Mouse (Mus musculus) hindbrain, embryonic 11.5 days (tissue): ENCODE data around the gene Brca2. TPM values are rescaled to one million over a fixed set of nuclear protein-coding genes. Genes with fewer than 3 reads are reported as not detected.

ENCODE experiments used
- ATAC-seq: fragments of 200-750 bp; cut with Nextera tagmentation; 2 replicates; pipeline ENCODE4 v1.8.0; 2017; ENCODE audit warnings: mild to moderate bottlenecking, moderate TSS enrichment, moderate library complexity; ENCODE audit not compliant: low FRiP score
- DNase-seq: peaks from one replicate; pipeline ENCODE4 v3.0.0-alpha.2; 2015; ENCODE audit warnings: low spot score
- H3K27ac ChIP-seq: fragments of 300-500 bp; sonication (generic); 2 replicates; pipeline ENCODE4 v1.5.1; 2014; ENCODE audit warnings: mild to moderate bottlenecking, low read depth, low read length
- H3K27me3 ChIP-seq: fragments of 300-500 bp; sonication (generic); 2 replicates; pipeline ENCODE4 v1.6.1; 2014; ENCODE audit warnings: mild to moderate bottlenecking, low read length, moderate library complexity, mixed read lengths; ENCODE audit not compliant: control insufficient read depth, insufficient read depth
- H3K36me3 ChIP-seq: fragments of 300-500 bp; sonication (generic); 2 replicates; pipeline ENCODE4 v1.6.1; 2014; ENCODE audit warnings: mild to moderate bottlenecking, low read length, moderate library complexity, mixed read lengths; ENCODE audit not compliant: control insufficient read depth, insufficient read depth
- H3K4me1 ChIP-seq: fragments of 300-500 bp; sonication (generic); replicated peaks from 2 replicates; pipeline ENCODE4 v1.6.1; 2014; ENCODE audit warnings: low read length, mixed read lengths; ENCODE audit not compliant: control insufficient read depth, insufficient read depth
- H3K4me2 ChIP-seq: fragments of 300-500 bp; sonication (generic); replicated peaks from 2 replicates; pipeline ENCODE4 v1.6.1; 2014; ENCODE audit warnings: mild to moderate bottlenecking, low read depth, low read length
- H3K4me3 ChIP-seq: fragments of 300-500 bp; sonication (generic); 2 replicates; pipeline ENCODE4 v1.5.1; 2014; ENCODE audit warnings: low read depth, low read length
- H3K9ac ChIP-seq: fragments of 300-500 bp; sonication (generic); 2 replicates; pipeline ENCODE4 v1.6.1; 2014; ENCODE audit warnings: low read depth, low read length
- H3K9me3 ChIP-seq: fragments of 300-500 bp; sonication (generic); 2 replicates; pipeline ENCODE4 v1.6.1; 2016; ENCODE audit warnings: low read length; ENCODE audit not compliant: control insufficient read depth
- WGBS: fragments of 180-500 bp; shearing (Covaris S2); extraction: QIAGEN DNeasy Blood & Tissue Kit; methylation state at CpG from one replicate; pipeline ENCODE4 v1.1.7; 2014; 5-methylcytosine and 5-hydroxymethylcytosine counted together
- polyA plus RNA-seq: library from polyadenylated mRNA; unstranded; fragments of >200 nt; fragmentation: Nextera tagmentation; extraction: Ambion mirVana; gene quantifications from 2 replicates; pipeline ENCODE4 v1.2.1, GENCODE M21; 2014

Gene Brca2
- polyA plus RNA-seq, 1 experiment from 2014 or later = 25.8 TPM

DNA sequence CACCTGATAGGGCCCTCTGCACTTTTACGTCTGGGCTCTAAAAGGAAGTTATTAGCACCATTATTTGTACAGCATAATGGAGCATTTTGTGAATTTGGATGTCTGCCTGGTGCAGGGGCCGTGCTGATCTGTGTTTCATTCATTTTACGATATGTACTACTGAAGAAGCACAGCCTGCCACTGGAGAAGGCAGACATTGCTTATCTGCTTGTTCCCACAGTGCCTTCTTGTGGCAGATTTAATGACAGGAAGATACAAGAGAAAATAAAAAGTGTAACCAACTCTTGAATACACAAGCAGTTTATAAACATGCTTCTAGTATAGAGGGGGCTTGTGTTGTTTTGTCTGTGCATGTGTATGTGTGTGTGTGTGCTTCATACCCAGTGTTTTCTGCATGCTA, 29.2 kb downstream of the Brca2 start:
- DNase-seq (no peak), ATAC-seq (no peak)
- no peak overlapping the region for H3K4me2 ChIP-seq
- no peak overlapping the region for H3K4me3 ChIP-seq
- H3K4me1 ChIP-seq = no peaks in the 10 kb centered on the region
- no peaks in the 10 kb centered on the region for H3K9me3 ChIP-seq
- H3K36me3 ChIP-seq = 0 out of 2 replicates have a peak, but pooled peaks cover 2% of the 10 kb centered on the region
- H3K27ac ChIP-seq = no peak overlapping the region
- no peaks in the 10 kb centered on the region for H3K27me3 ChIP-seq
- 88% methylated on average over 3 of the region's 3 CpGs for WGBS
- H3K9ac ChIP-seq = no peak overlapping the region

DNA sequence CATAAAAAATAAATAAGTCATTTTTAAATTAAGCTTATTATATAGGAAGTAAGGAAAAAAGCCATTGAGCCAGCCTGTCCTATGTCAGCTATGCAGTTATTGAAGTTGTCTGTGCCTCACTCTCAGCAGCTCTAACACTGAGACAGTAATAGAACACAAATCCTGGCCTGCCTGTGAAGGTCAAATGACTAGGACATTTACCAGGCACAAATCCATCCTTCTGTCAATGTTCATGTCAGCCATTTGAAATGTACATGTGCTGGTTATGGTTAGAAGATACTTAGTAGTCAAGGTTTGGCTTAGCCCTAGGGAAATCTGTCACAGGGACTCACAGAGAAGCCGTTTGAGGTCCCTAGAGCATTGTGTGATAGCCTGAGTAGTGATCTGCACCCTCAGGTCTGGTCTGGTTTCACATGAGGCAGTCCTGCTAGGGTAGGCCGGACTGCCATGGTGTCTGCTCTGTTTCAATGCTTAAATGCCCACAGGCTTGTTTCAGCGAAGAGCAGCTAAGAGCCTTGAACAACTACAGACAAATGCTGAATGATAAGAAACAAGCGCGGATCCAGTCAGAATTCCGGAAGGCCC, 37.2 kb downstream of the Brca2 start:
- WGBS = 94% methylated on average over 6 of the region's 6 CpGs

DNA sequence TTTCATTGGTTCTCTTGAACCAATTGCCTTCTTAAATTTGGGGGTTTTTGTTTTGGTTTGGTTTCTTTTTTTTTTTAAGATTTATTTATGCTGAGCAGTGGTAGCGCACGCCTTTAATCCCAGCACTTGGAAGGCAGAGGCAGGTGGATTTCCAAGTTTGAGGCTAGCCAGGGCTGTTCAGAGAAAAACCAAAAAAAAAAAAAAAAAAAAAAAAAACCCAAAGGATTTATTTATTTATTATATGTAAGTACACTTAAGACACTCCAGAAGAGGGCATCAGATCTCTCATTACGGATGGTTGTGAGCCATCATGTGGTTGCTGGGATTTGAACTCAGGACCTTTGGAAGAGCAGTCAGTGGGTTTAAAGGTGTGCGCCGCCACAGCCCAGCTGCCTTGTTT, 38.4 kb downstream of the Brca2 start:
- H3K27ac ChIP-seq = no peak overlapping the region
- WGBS = 93% methylated on average over 5 of the region's 5 CpGs

More for the DNA sequence above, 37.2 kb downstream of the Brca2 start:
- H3K27ac ChIP-seq = no peak overlapping the region
- H3K9ac ChIP-seq = no peak overlapping the region
- ATAC-seq (no peak), DNase-seq (no peak)
- no peaks in the 10 kb centered on the region for H3K27me3 ChIP-seq
- H3K4me1 ChIP-seq = no peaks in the 10 kb centered on the region
- no peak overlapping the region for H3K4me3 ChIP-seq
- H3K4me2 ChIP-seq = no peak overlapping the region
- no peaks in the 10 kb centered on the region for H3K36me3 ChIP-seq
- H3K9me3 ChIP-seq = no peaks in the 10 kb centered on the region

DNA sequence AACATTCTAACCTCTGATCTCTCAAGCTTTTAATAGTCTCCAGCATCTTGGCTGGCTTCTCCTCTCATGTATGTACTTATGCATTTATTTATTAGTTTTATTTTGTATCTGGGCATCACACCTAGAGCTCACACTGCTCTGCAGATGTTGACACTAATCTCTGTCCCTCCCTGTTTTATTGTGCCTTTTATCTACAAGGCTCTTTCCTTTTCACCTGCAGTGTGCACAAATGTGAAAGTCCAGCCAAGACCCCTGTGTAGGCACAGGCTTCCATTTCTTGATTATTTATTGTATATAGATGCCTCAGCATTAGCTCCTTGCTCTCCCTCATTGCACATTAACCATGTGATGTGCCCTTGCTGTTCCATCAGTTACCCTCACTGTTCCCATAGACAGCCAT, 38.9 kb downstream of the Brca2 start:
- Histone ChIP-seq H3K27ac (no peak overlapping the region), H3K9me3 (no peaks in the 10 kb centered on the region), H3K4me3 (no peak overlapping the region), H3K4me1 (no peaks in the 10 kb centered on the region), H3K36me3 (no peaks in the 10 kb centered on the region), H3K9ac (no peak overlapping the region), H3K27me3 (no peaks in the 10 kb centered on the region), H3K4me2 (no peak overlapping the region)
- ATAC-seq (no peak), DNase-seq (no peak)

More for the DNA sequence above, 38.4 kb downstream of the Brca2 start:
- Histone ChIP-seq H3K9me3 (no peaks in the 10 kb centered on the region), H3K4me3 (no peak overlapping the region), H3K4me1 (no peaks in the 10 kb centered on the region), H3K27me3 (no peaks in the 10 kb centered on the region), H3K36me3 (no peaks in the 10 kb centered on the region), H3K4me2 (no peak overlapping the region), H3K9ac (no peak overlapping the region)
- no peak for ATAC-seq
- DNase-seq = no peak

DNA sequence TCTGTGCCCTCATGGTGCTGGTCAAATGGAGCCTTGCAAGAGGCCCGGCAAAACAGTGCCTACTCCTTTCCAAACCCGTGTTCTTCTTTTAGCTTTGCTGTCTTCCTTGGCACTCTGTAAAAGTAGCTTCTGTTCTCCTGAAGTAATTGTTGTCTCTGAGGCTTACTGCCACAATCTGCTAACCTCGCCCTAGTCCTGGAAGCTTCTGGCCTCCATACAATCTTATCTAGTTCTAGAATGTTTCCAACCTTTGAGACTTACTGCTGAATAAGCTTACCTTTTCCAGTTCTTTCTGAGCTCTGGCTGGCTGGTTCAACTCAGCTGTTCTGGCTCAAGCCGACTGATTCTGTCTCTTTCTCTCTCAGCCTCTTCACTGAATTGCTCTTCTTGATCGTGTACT, 39.4 kb downstream of the Brca2 start:
- DNase-seq (no peak), ATAC-seq (no peak)
- whole genome bisulfite sequencing = 92% methylated on average over 5 of the region's 5 CpGs
- H3K27me3 ChIP-seq = no peaks in the 10 kb centered on the region
- no peaks in the 10 kb centered on the region for H3K4me1 ChIP-seq
- H3K27ac ChIP-seq = no peak overlapping the region
- no peak overlapping the region for H3K4me2 ChIP-seq
- no peak overlapping the region for H3K4me3 ChIP-seq
- H3K9ac ChIP-seq = no peak overlapping the region
- no peaks in the 10 kb centered on the region for H3K9me3 ChIP-seq
- H3K36me3 ChIP-seq = no peaks in the 10 kb centered on the region

DNA sequence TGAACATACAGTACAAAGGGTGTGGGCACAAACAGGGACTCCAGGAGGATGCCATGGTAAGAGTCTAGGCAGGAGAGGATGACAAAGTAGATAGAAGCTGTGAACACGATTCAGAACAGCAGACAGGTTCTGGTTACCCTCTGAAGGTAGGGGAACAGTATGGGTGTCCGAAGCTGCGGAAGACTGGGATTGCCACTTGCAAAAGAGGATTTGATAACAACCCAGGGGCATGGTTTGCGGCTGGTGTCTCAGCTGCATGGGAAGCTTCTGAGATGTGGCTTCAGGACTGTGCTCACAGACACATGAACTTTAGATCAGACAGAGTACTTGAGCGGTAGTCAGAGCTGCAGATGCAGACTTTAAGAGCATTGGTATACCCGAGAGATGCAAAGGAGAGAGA, 42.0 kb downstream of the Brca2 start:
- DNase-seq (no peak), ATAC-seq (no peak)
- no peaks in the 10 kb centered on the region for H3K36me3 ChIP-seq
- H3K9me3 ChIP-seq = no peaks in the 10 kb centered on the region
- 96% methylated on average over 6 of the region's 6 CpGs for WGBS
- H3K4me2 ChIP-seq = no peak overlapping the region
- no peak overlapping the region for H3K27ac ChIP-seq
- no peak overlapping the region for H3K9ac ChIP-seq
- no peaks in the 10 kb centered on the region for H3K27me3 ChIP-seq
- no peak overlapping the region for H3K4me3 ChIP-seq
- H3K4me1 ChIP-seq = no peaks in the 10 kb centered on the region

DNA sequence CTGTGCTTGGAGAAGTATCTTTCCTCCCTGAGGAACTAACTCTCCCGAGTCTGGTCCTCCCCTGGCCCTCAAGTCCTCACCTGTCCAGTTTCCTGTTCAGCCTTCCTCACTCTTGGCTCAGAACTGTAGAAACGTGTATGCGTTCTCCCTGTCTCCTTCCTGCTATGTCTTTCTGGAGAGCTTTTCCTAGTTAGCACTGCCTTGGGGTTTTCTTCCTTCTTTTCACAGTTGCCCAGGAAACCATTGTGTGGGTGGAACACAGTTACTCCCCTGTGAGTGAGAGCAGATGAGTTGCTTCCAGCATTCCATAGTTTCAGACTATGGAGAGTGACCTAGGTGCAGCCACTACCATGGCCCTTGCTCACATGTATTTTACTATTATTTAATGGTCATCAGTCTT, 43.8 kb downstream of the Brca2 start:
- 62% methylated on average over 3 of the region's 3 CpGs for WGBS
- Histone ChIP-seq H3K4me2 (no peak overlapping the region), H3K4me1 (no peaks in the 10 kb centered on the region), H3K9me3 (no peaks in the 10 kb centered on the region), H3K27ac (no peak overlapping the region), H3K27me3 (no peaks in the 10 kb centered on the region), H3K36me3 (0 out of 2 replicates have a peak, but pooled peaks cover 2% of the 10 kb centered on the region), H3K9ac (no peak overlapping the region), H3K4me3 (no peak overlapping the region)
- ATAC-seq = no peak
- DNase-seq = no peak

DNA sequence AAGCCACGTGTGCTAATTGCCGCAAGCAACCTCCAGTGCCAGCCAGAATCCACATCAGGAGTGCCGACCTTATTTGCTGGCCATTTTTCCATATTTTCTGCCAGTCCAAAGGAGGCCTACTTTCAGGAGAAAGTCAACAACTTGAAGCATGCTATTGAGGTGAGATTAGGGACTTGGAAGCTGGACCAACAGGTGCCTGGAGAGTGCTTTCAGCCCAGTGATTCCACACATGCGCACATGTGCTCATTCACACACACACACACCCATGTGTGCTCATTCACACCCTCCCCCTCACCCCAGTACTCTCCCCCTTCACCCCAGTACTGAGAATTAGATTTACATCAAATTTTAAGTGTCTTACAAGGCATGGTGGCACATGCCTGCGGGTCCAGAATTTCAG, 44.5 kb downstream of the Brca2 start:
- no peak overlapping the region for H3K4me3 ChIP-seq
- ATAC-seq (no peak), DNase-seq (no peak)
- H3K9ac ChIP-seq = no peak overlapping the region
- no peaks in the 10 kb centered on the region for H3K27me3 ChIP-seq
- H3K36me3 ChIP-seq = 0 out of 2 replicates have a peak, but pooled peaks cover 2% of the 10 kb centered on the region
- H3K4me2 ChIP-seq = no peak overlapping the region
- H3K4me1 ChIP-seq = no peaks in the 10 kb centered on the region
- H3K9me3 ChIP-seq = no peaks in the 10 kb centered on the region
- no peak overlapping the region for H3K27ac ChIP-seq
- 94% methylated on average over 5 of the region's 5 CpGs for WGBS

DNA sequence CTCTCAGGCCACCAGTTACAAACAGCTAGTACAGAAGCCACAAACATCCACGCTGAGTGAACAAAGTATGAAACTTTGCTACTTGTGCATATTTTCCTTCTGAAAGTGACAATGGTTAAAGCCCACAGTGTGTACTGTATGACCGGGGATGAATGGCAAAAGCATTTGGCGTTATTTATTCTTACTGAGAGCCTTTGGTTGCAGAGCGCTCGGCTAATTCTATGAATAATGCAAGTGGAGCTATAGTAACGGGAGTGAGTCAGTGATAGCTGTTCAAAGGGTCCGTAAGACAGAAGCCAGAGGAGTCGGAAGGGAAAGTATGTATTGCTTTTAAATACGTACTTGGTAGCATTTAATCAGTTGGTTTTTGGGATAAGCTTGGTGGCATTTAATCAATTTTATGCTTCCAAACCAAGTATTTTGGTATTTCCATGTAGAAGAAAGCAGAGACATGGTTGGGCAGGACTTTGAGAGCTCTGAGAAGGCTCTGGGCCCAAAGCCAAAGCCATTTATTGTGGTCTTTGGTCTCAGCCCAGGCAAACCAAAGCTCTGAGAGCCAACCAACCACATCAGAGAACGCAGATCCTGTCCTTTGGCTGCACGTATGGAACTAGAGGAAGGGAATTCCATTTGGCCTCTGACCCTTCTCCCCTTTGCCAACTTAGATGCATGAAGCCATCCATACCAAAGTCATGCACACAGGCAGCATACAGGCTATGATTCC, 48.2 kb downstream of the Brca2 start:
- no peak overlapping the region for H3K4me3 ChIP-seq
- no peak overlapping the region for H3K9ac ChIP-seq
- H3K4me1 ChIP-seq = no peaks in the 10 kb centered on the region
- no peak for DNase-seq
- ATAC-seq = no peak
- H3K9me3 ChIP-seq = no peaks in the 10 kb centered on the region
- H3K36me3 ChIP-seq = 0 out of 2 replicates have a peak, but pooled peaks cover 2% of the 10 kb centered on the region
- WGBS = 94% methylated on average over 11 of the region's 11 CpGs
- H3K4me2 ChIP-seq = no peak overlapping the region
- H3K27me3 ChIP-seq = no peaks in the 10 kb centered on the region
- H3K27ac ChIP-seq = no peak overlapping the region
